Mouse (Mus musculus): Measurements from ENCODE around the gene Dync1i2.

DNA sequence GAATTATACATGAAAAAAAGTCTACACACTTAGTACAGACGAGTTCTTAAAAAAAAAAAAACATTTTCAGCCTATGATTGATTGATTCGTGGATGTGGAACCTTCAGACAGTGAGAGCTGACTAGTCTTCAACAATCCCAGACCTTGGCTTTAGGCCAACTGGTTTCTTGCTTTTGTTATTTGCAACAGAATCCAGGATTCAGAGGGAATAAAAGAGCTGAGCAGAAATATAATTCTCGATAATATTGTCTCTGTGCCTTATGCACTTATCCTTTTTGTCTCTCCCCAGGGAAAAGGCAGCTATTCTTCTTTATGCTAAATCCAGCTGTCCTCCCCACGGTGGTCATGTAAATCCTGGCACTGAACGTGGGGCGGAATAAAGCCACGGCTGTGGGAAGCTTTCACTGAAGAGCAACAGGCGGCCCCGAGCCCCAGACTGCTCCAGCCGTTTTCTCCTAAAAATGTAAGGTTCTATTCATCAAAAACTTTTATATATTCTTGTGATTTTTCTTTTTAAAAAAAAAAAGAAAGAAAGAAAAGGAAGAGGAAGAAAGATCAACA is 43.0 kb upstream of the Dync1i2 start:
- no peak for TF ChIP-seq POLR2A (IDR thresholded peaks at IDR 0.05; ENCODE audit: low read depth, low read length)
- TF ChIP-seq MAZ (IDR thresholded peaks at IDR 0.05; ENCODE audit: low read depth, low read length), result no peak
- no peak for TF ChIP-seq CHD1 (IDR thresholded peaks at IDR 0.05; ENCODE audit: low read depth, low read length)
- TF ChIP-seq EP300 (IDR thresholded peaks at IDR 0.05; ENCODE audit: low read length), result no peak
- no peak for TF ChIP-seq USF2 (conservative IDR thresholded peaks at IDR 0.05; ENCODE audit: low read depth, low read length)
- TF ChIP-seq ZMIZ1 (IDR thresholded peaks at IDR 0.05; ENCODE audit: low read depth, low read length), result no peak
- TF ChIP-seq CTCF (conservative IDR thresholded peaks at IDR 0.05 in 1 of 2, IDR thresholded peaks at IDR 0.05 in 1 of 2; ENCODE audit: low read depth in 2 of 2, low read length in 2 of 2), result no peak
- TF ChIP-seq MYC (IDR thresholded peaks at IDR 0.05; ENCODE audit: low read depth, low read length), result no peak
- TF ChIP-seq SIN3A (IDR thresholded peaks at IDR 0.05; ENCODE audit: low read length), result no peak
